Mouse (Mus musculus) erythroblast, embryonic 14.5 days (primary cell): Measurements from ENCODE around the gene Ints6l.

ENCODE experiments used
- GATA1 ChIP-seq: IDR thresholded peaks from 2 replicates; pipeline ENCODE4 v1.6.1; 2012; ENCODE audit warnings: low read length, inconsistent platforms, mixed read lengths
- TAL1 ChIP-seq: IDR thresholded peaks from 3 replicates; pipeline ENCODE4 v1.6.1; 2012; ENCODE audit warnings: low read length, inconsistent platforms, mixed read lengths

DNA sequence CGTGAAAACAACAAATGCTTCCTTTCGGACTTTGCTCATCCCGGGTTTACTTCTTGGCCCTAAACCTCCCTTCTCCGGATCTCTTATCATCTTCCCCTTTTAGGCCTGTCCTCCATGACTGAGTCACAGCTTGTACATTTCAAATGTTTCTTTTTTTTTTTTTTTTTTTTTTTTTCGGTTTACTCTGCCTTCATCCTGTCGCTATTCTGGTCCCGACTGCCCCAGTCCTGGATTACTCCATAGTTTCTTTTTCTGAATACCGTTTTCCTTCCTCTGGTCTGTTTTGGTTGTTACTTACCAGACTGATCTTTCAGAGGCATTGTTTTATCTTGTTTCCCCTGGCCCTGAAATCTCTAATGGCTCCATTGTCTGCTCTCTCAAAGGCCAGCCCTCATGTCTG, 19.4 kb downstream of the Ints6l start:
- TF ChIP-seq GATA1 (no peak), TAL1 (no peak)
